Mouse (Mus musculus): ENCODE measurements around the gene Ppp1r1c.

- no peak for TF ChIP-seq POLR2A (IDR thresholded peaks at IDR 0.05; ENCODE audit: insufficient read length, low read depth)
- no peak for TF ChIP-seq E2F4 (IDR thresholded peaks at IDR 0.05; ENCODE audit: insufficient read depth)
- TF ChIP-seq MYOG (IDR thresholded peaks at IDR 0.05; ENCODE audit: control insufficient read depth in 1 of 3, insufficient read depth in 1 of 3, insufficient read length in 2 of 3, low read depth in 2 of 3), result no peak
- TF ChIP-seq MAX (IDR thresholded peaks at IDR 0.05; ENCODE audit: low read depth), result no peak
- no peak for TF ChIP-seq POLR2AphosphoS2 (IDR thresholded peaks at IDR 0.05; ENCODE audit: insufficient read length, low read depth)
- no peak for TF ChIP-seq SRF (IDR thresholded peaks at IDR 0.05; ENCODE audit: control insufficient read depth, insufficient read length, low read depth)
- TF ChIP-seq USF1 (IDR thresholded peaks at IDR 0.05; ENCODE audit: low read depth), result no peak
- TF ChIP-seq TCF12 (IDR thresholded peaks at IDR 0.05; ENCODE audit: insufficient read depth, poor library complexity, severe bottlenecking), result no peak
- TF ChIP-seq MYOD1 (IDR thresholded peaks at IDR 0.05; ENCODE audit: control insufficient read depth in 1 of 3, insufficient read length in 2 of 3, low read depth in 2 of 3), result no peak
- no peak for TF ChIP-seq CEBPB (IDR thresholded peaks at IDR 0.05; ENCODE audit: insufficient read depth, poor library complexity, severe bottlenecking)
- no peak for TF ChIP-seq TCF3 (IDR thresholded peaks at IDR 0.05; ENCODE audit: insufficient read length, low read depth)
- TF ChIP-seq REST (IDR thresholded peaks at IDR 0.05; ENCODE audit: insufficient read depth, insufficient read length), result no peak
Measured at GRCm38 (mm10) chr2:79760018-79760417, 52.4 kb downstream of the Ppp1r1c start.
